Mouse (Mus musculus) bone marrow, adult 2 months (tissue): Measurements from ENCODE around the gene Sdk2.

Source experiments
- CTCF ChIP-seq: fragments of 200-500 bp; IDR thresholded peaks from 2 replicates; pipeline ENCODE4 v1.5.1; 2011; ENCODE audit warnings: low read length, control low read depth; ENCODE audit not compliant: control insufficient read depth, insufficient read depth
- POLR2A ChIP-seq: fragments of 200-500 bp; IDR thresholded peaks from 2 replicates; pipeline ENCODE4 v1.6.1; 2011; ENCODE audit warnings: low read depth, mild to moderate bottlenecking, control low read depth, low read length, borderline replicate concordance; ENCODE audit not compliant: control insufficient read depth

GRCm38 (mm10) chr11:113896006-113896405, 170.8 kb downstream of the Sdk2 start:
- TF ChIP-seq CTCF, result no peak
- TF ChIP-seq POLR2A, result no peak
